Mouse (Mus musculus): ENCODE results near the gene Zfp949. TPM values are rescaled to one million over a fixed set of nuclear protein-coding genes. Genes with fewer than 3 reads are reported as not detected.
A peak's percentile ranks its signal among the peaks of the same experiment; 100 is the strongest.
"Not testable (repeated sequence)": the region's sequence is repeated elsewhere in the genome, so short reads cannot be mapped to it uniquely, and the experiment has no call there.

Gene Zfp949
- polyA plus RNA-seq, 1 experiment: 19.2 TPM

DNA sequence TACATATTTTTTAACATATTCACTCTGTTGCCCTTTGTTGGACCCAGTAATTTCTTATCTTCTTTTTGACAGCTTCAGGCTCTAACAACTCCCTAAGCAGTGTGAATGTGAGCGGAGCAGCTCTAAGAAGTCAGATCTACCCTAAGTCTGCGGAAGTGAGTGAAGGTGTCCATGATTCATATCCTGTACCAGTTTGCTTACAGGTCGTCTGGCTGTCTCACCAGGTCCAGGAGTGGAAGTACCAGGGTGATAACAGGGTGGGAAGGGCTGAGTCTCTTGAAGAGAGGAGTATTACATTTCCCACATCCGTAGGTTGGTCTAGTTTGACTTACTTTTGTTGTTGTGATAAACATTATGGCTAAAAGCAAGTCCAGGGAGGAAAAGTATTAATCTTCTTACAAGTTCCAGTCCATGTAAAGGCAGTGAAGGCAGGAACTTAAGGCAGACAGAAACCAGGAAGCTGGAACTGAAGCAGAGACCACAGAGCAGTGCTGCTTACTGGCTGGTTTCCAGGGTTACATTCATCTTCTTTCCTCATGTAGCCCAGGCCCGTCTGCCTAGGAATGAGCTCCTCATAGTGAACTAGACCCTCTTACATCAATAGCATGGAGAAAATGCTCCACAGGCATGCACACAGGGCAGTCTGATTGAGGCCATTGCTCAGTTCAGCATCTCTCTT is 8.1 kb upstream of the Zfp949 start:
- no peak for DNase-seq (ENCODE audit: extremely low spot score in 1 of 2, low spot score in 1 of 2)

DNA sequence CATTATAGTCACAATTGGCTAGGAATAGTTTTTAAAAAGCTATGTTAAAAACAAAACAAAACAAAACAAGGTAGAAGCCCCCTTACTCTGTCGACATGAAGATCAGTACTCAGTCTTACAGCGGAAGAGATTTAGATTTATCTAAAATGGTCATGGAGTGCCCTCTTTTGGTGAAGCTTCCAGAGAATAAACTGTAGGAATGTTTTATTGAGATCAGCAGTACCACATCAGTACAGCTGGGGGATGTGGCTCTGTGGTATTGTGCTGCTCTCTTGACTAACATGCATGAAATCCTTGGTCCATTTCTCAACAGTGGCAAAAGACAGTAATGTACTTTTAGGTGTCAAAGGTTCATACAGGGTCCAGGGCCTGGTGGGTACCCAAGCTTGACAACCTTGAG is 5.0 kb upstream of the Zfp949 start:
- DNase-seq (ENCODE audit: extremely low spot score in 1 of 2, low spot score in 1 of 2): peak in 1 of 2 experiments; percentile 76

DNA sequence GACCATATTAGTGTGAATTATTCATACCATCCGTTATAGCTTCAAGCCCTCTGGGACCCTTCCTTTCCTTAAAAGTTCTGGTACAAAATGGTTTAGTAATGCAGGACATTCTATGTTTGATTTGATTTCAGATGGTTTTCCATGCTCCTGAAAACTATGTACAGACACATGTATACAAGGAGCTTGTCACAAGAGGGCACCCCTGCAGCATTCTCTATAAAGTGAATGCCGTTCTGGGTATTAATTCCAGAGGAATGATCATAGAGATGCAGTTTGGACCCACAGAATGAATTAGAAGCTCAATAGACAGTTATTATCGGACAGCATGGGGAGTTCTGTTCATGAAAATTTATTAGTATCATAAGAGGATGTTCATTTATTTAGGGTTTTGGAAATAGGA is 2.3 kb upstream of the Zfp949 start:
- peak in 1 of 2 experiments; percentile 42 for DNase-seq (ENCODE audit: extremely low spot score in 1 of 2, low spot score in 1 of 2)

DNA sequence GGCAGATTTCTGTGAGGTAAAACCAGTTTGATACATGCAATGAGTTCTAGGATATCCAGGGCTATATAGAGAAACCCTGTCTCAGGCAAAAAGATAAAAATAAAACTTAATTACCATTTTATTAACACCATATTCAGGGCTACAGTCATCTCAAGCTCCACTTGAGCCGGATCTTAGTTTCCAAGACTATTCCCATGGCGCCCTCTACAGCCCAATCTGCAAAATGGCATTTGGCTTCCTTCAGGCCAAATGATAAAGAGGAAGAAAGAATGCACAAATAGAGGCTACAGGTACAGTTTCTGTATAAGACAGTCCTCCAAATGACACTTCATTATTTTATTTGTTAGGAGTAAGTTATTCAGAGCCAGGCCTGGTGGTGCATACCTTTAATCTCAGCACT is 1.7 kb upstream of the Zfp949 start:
- DNase-seq (ENCODE audit: extremely low spot score in 1 of 2, low spot score in 1 of 2): peak in 1 of 2 experiments; percentile 66

DNA sequence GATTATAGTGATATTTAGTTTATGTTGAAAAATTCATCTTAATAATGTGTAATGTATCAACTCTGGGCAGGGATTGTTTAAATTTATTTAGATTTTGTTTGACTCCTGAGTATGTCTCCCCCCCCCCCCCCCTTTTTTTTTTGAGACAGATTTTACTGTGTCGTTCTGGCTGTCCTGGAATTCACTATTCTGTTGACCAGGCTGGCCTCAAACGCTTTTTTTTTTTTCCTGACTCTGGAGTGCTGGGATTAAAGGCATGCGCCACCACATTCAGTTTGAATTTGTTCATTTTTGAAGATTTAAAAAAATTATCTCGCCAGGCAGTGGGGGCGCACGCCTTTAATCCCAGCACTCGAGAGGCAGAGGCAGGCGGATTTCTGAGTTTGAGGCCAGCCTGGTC is 1.2 kb upstream of the Zfp949 start:
- DNase-seq (ENCODE audit: extremely low spot score in 1 of 2, low spot score in 1 of 2): no peak

DNA sequence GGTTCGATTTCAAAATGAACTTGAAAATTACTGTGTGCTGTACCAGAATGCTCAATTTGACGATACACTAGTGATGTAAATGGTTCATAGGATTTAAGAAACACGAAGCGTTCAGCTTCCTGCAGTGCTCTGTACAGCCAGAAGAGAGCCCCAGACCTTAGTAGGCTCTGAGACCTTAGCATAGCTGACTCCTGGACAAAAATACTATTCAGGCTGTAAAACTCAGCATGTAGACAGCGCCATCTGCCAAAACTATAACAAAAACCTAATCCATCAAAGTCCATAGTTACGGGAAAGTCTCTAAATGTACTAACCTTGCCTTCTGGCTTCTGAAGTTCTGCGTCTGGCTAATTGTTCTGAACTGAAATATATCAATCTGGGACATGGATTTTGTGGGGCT is 550 bp upstream of the Zfp949 start:
- DNase-seq (ENCODE audit: extremely low spot score in 1 of 2, low spot score in 1 of 2): peak in 1 of 2 experiments; percentile 52

DNA sequence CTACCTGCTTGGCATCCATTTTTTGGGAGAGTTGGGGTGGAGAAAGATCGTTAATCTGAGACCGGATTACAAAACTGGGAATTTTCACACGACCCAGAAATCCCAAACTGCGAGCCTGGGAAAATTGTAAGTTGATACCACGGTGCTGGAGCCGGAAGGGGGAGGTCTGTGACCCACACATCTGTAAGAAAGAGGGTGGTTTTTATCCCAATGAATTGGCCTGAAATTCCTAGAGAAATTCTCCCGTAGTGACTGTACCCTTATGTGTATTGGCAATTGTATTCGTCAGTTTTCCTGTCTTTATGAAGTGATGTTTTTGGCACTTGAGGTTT is 760 bp downstream of the Zfp949 start:
- DNase-seq (ENCODE audit: extremely low spot score in 1 of 2, low spot score in 1 of 2): no peak

DNA sequence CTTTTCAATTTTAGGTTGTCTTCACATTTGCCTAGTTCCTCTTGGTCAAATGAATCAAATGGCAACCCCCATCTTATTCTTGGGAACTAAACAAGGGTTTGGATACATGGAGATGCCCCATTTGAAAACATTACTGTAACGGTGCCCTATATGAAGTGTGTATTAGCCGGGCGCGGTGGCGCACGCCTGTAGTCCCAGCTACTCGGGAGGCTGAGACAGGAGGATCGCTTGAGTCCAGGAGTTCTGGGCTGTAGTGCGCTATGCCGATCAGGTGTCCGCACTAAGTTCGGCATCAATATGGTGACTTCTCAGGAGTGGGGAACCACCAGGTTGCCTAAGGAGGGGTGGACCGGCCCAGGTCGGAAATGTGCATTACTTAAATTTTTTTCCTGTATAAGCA is 5.3 kb downstream of the Zfp949 start:
- DNase-seq (ENCODE audit: extremely low spot score in 1 of 2, low spot score in 1 of 2): no peak

DNA sequence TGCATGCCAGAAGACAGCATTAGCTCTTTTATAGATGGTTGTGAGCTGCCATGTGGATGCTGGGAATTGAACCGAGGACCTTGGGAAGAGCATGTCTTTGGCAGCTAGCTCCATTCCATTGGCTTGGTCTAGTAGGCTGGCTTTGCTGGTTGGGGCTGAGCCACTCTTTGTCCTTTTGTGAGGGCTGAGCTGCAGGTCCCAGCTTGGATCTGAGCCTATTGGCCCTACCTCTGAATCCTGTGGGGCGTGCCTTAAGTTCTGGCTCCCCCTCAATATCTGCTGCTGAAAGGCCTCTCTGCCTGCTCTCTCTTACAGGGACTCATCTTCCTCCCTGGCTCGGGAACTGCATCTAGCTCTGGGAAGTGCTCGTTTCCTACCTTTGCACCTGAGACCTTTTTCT is 10.3 kb downstream of the Zfp949 start:
- no peak for DNase-seq (ENCODE audit: extremely low spot score in 1 of 2, low spot score in 1 of 2)

DNA sequence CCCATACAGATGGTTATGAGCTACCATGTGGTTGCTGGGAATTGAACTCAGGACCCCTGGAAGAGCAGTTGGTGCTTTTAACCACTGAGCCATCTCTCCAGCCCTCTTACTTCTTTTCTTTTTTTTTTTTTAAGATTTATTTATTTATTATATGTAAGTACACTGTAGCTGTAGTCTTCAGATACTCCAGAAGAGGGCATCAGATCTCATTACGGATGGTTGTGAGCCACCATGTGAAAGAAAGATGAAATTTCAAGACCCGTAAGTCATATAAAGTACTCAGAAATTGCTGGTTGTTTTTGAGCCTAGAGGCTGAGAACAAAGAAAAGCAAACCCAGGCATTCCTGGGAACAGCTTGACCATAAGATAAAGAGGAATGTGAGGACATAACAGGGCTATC is 13.7 kb downstream of the Zfp949 start:
- DNase-seq (ENCODE audit: extremely low spot score in 1 of 2, low spot score in 1 of 2): peak in 1 of 2 experiments; percentile 27

DNA sequence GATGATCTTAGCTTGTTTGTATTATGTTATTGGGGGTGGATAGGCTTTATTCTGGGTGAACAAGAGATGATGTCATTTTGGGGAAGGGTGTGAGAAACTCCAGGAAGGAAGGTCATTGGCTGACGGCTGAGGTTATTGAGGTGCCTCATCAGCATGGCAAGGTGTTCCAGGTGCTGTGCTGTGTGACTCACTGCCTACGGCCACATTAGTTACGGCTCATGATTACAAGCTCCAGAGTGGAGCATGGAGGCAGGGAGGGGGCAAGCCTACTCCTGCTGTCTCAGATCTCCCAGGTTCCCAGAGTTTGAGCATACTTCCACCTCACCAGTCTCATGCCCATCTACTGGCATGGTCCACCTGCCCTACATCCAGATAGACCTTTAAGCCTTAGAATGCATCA is 22.7 kb downstream of the Zfp949 start:
- DNase-seq (ENCODE audit: extremely low spot score in 1 of 2, low spot score in 1 of 2): not testable (repeated sequence)

DNA sequence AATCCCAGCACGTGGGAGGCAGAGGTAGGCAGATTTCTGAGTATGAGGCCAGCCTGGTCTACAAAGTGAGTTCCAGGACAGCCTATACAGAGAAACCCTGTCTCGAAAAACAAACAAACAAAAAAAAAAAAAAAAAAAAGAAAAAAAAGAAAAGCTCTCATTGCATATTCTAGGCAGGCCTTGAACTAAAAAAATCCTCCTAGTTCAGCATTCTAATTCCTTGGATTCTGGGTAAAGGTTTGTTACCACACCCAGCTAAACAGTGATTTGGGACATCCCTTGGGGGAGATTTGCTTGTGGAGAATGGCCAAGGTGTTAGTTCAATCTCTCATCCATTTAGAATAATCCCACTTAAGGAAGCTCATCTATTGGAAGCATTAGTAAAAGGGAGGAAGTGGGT is 32.8 kb downstream of the Zfp949 start, which contains the start of gene Trim43a:
TSS of gene Trim43a (plus strand) at position 301 of the 400 bp plus-strand sequence.
- DNase-seq (ENCODE audit: extremely low spot score in 1 of 2, low spot score in 1 of 2): not testable (repeated sequence)

DNA sequence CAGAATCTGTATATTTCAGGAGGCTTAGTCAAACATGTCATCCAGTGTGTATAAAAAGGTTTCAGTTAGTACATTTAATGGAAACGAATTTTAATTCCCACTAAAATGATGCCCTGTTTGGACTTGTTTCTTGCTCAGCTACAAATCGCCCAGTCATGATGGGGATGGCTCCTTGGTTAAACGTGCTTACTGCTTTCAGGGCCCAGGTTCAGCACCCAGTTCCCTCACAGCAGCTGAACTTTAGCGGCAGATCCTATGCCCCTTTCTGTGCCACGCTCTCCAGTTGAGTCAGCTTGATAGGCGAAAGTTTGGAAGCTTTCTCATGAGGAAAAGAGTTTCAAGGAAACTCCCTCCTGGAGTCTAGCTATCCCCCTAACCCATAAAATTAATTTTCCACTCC is 45.9 kb downstream of the Zfp949 start:
- DNase-seq (ENCODE audit: extremely low spot score in 1 of 2, low spot score in 1 of 2): not testable (repeated sequence)

DNA sequence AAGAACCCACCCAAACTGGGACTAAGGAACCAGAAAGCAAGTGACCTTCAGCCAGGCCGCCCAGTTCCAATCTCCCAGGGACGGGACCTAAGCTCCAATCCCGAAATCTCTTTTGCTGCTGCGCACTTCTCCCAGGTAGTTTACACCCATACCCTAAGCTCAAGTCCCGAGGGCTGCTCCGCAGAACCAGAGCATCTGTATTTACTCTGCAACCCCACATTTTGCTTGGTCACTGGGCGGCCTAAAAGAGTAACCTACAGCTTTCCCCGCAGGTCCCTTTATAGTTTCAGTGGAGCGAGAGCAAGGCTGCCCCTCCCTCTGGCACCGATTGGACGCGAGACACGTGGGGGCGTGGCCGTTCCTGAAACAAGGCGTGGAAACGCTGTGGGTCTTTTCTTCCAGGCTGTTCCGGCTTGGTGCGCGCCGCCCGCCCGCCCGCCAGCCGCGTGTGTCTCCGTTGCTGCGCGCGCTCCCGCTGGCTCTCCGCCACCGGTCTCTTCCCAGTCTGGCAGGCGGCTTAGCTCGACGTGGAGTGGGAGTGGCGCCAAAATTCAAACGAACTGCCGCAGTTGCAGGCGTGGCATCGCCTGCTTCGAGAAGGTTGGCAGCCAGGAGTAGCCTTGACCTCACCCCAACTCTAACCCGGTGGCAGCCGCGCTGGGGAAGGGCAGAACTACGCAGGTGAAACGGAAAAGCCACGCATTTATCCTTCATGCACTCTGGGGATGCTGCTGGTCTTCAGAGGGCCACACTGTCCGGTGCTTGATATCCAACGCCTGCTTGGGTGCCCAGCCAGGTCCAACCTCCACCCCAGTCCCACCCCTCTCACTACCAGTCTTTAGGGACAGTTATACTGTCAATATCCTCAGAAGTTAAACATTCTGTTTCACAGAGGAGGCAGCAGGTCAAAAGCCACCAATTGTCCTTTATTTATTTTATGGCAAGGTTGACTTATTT is 51.7 kb downstream of the Zfp949 start:
- peak; percentile 97 to 98 for DNase-seq (ENCODE audit: extremely low spot score in 1 of 2, low spot score in 1 of 2)

Other genes starting within 250 kb of the Zfp949 start
- gene Nt5e, start 220.8 kb upstream of the Zfp949 start, polyA plus RNA-seq (2012; rRNA removed): 7.5 and 8.5 TPM in 2 replicates
- 46.2 and 53.4 TPM in 2 replicates for gene Snx14, start 109.1 kb upstream of the Zfp949 start, polyA plus RNA-seq (2012; rRNA removed)
- 0.38 and 0.40 TPM in 2 replicates for gene Gm20537, start 91.4 kb upstream of the Zfp949 start, polyA plus RNA-seq (2012; rRNA removed)
- gene Syncrip, start 65.4 kb upstream of the Zfp949 start, polyA plus RNA-seq (2012; rRNA removed): 33.5 and 33.6 TPM in 2 replicates
- 0.78 and 1.2 TPM in 2 replicates for gene Trim43a, start 32.9 kb downstream of the Zfp949 start, polyA plus RNA-seq (2012; rRNA removed)
- 38.5 and 41.0 TPM in 2 replicates for gene Mthfsl, start 172.3 kb downstream of the Zfp949 start, polyA plus RNA-seq (2012; rRNA removed)
- gene Bcl2a1d, start 183.9 kb downstream of the Zfp949 start, polyA plus RNA-seq (2012; rRNA removed): 0.12 and 0.17 TPM in 2 replicates